Mouse (Mus musculus) liver, embryonic 13.5 days (tissue): ENCODE results near the gene Evi5l. TPM values are rescaled to one million over a fixed set of nuclear protein-coding genes. Genes with fewer than 3 reads are reported as not detected.

ENCODE experiments used
- ATAC-seq: fragments of 200-750 bp; cut with Nextera tagmentation; 2 replicates; pipeline ENCODE4 v1.8.0; 2017; ENCODE audit warnings: low read depth, mild to moderate bottlenecking, moderate number of reproducible peaks, moderate library complexity
- DNase-seq: peaks from one replicate; pipeline ENCODE4 v3.0.0; 2022
- H3K27ac ChIP-seq: fragments of 300-500 bp; sonication (generic); 2 replicates; pipeline ENCODE4 v1.5.1; 2015; ENCODE audit warnings: moderate library complexity, mild to moderate bottlenecking, inconsistent platforms
- H3K27me3 ChIP-seq: fragments of 300-500 bp; sonication (generic); 2 replicates; pipeline ENCODE4 v1.6.1; 2015; ENCODE audit warnings: mild to moderate bottlenecking, inconsistent platforms
- H3K36me3 ChIP-seq: fragments of 300-500 bp; sonication (generic); 2 replicates; pipeline ENCODE4 v1.6.1; 2015; ENCODE audit warnings: mild to moderate bottlenecking, inconsistent platforms
- H3K4me1 ChIP-seq: fragments of 300-500 bp; sonication (generic); replicated peaks from 2 replicates; pipeline ENCODE4 v1.6.1; 2015; ENCODE audit warnings: inconsistent platforms
- H3K4me2 ChIP-seq: fragments of 300-500 bp; sonication (generic); 2 replicates; pipeline ENCODE4 v1.6.1; 2015; ENCODE audit warnings: inconsistent platforms, mild to moderate bottlenecking, moderate library complexity
- H3K4me3 ChIP-seq: fragments of 300-500 bp; sonication (generic); replicated peaks from 2 replicates; pipeline ENCODE4 v1.5.1; 2015; ENCODE audit warnings: mild to moderate bottlenecking, inconsistent platforms
- H3K9ac ChIP-seq: fragments of 300-500 bp; sonication (generic); 2 replicates; pipeline ENCODE4 v1.6.1; 2015; ENCODE audit warnings: mild to moderate bottlenecking, inconsistent platforms
- H3K9me3 ChIP-seq: fragments of 300-500 bp; sonication (generic); replicated peaks from 2 replicates; pipeline ENCODE4 v1.6.1; 2016; ENCODE audit warnings: inconsistent platforms
- WGBS: fragments of 180-500 bp; shearing (Covaris S2); methylation state at CpG from one replicate; pipeline ENCODE4 v1.1.7; 2015; ENCODE audit not compliant: insufficient replicate concordance; 5-methylcytosine and 5-hydroxymethylcytosine counted together
- polyA plus RNA-seq: library from polyadenylated mRNA; unstranded; fragments of >200 nt; fragmentation: Nextera tagmentation; extraction: Ambion mirVana; gene quantifications from 2 replicates; pipeline ENCODE4 v1.2.1, GENCODE M21; 2015

The Evi5l gene
- polyA plus RNA-seq, 1 experiment from 2014 or later = 5.6 TPM

DNA sequence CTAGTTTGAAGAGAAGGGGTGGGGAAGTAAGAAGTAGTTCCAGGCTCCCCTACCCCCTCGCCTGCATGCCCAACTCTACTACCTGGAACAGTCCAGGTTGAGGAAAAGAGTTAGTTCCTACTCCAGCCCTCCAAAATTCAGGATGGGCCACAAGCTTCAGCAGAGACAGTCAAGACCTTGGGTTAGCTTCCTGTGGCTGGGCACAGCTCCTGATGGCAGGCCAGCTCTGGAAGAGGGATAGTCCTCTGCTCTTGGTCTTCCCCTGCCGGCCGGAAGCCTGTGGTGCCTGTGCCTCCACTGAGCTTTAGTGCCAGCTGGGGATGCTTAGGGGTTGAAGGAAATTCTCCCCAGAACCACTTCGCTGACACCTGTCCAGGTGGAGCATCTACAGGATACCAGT, 60.0 kb downstream of the Evi5l start:
- no peaks in the 10 kb centered on the region for H3K36me3 ChIP-seq
- H3K4me3 ChIP-seq = peak overlapping the region; percentile 36
- H3K27ac ChIP-seq = no peak overlapping the region
- 22% methylated on average over 4 of the region's 4 CpGs for WGBS
- H3K9me3 ChIP-seq = no peaks in the 10 kb centered on the region
- DNase-seq (no peak), ATAC-seq (peak; percentile 11; the same call in 1 of the 2 replicates)
- peaks cover 20% of the 10 kb centered on the region for H3K4me1 ChIP-seq
- H3K9ac ChIP-seq = no peak overlapping the region
- peak overlapping the region; percentile 48 for H3K4me2 ChIP-seq
- peaks cover 60% of the 10 kb centered on the region for H3K27me3 ChIP-seq

DNA sequence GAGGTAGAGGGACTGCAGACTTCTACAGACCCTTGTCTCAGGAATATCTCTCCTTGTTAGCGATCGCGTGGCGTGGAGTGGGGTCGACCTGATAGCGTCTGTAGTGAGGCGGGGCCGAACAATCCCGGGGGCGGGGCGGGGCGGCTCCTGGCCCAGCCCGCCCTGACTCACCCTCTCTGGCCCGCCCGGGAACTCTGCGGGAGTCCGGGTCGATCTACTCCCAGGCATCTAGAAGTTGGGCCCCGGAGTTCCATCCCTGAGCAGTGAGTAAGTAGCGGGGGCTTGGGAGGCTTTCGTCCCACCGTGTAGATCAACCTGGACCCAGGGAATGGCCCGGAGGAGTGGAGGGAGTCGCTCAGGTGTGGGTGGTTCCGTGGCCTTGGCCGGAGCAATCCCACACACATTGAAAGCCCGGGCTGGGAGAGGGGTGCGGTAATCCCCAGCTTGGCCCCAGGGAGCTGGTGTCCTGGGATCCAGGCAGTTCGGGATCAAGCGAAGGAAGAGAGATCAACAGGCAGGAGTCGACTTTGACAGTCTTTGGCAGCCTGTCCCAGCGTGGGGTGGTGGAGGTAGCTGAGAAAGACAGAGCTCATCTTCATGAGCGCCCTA, 60.5 kb downstream of the Evi5l start, which contains the start of gene Lrrc8e:
Lrrc8e (plus strand) TSS at position 89 of the 609 bp plus-strand sequence.
- Histone ChIP-seq H3K27ac (no peak within 1 kb of the TSS), H3K4me3 (peak within 1 kb of the TSS; percentile 36), H3K36me3 (no peaks in the 10 kb centered on the region), H3K9ac (peak within 1 kb of the TSS; percentile 26; the same call in 1 of the 2 replicates), H3K9me3 (no peaks in the 10 kb centered on the region), H3K4me2 (peak within 1 kb of the TSS; percentile 48), H3K27me3 (peaks cover 60% of the 10 kb centered on the region), H3K4me1 (peaks cover 23% of the 10 kb centered on the region)
- peak; percentile 72 for ATAC-seq
- DNase-seq = no peak
- WGBS = 8% methylated on average over 33 of the region's 33 CpGs

DNA sequence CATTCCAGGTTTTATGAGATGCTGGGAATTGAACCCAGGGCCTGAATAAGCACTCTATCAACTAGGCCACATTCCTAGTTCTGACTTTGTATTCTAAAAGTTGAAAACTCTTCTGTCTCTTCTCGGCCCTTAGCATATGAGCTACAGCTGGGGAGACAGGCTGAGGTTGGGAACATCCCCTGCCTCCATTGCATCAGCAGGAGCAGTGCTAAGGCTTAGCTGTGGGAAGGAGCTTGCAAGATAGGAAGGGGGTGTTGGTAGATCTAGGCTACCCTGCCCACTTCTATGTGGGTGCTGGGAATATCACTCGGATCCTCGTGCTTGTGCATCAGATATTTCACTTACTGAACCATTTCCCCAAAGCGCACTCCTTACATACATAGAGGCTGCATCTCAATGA, 61.6 kb downstream of the Evi5l start:
- peaks cover 23% of the 10 kb centered on the region for H3K4me1 ChIP-seq
- no peaks in the 10 kb centered on the region for H3K36me3 ChIP-seq
- no peak overlapping the region for H3K4me3 ChIP-seq
- H3K4me2 ChIP-seq = no peak overlapping the region
- H3K9me3 ChIP-seq = no peaks in the 10 kb centered on the region
- no peak for DNase-seq
- no peak for ATAC-seq
- H3K27ac ChIP-seq = no peak overlapping the region
- 64% methylated on average over 4 of the region's 4 CpGs for WGBS
- H3K27me3 ChIP-seq = peaks cover 60% of the 10 kb centered on the region
- no peak overlapping the region for H3K9ac ChIP-seq

DNA sequence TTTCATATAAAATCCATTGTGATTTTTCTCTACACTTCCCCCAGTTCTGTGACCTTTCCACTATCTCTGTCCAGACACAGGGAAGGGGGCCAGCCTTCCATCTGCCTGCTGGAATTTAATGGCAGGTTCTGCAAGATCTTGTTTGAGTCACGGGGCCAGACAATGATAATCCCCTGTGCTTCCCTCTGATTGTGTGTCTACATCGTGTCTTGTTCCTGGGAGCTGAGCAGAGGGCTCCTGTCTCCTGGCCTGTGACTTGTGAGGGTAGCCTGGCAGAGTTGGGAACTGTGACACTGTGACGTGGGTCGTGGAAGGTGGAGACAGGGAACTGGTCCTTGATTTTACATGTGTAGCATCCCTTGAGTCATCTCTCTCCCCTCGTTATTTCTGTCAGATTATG, 63.4 kb downstream of the Evi5l start:
- H3K9ac ChIP-seq = no peak overlapping the region
- no peaks in the 10 kb centered on the region for H3K36me3 ChIP-seq
- DNase-seq = no peak
- no peaks in the 10 kb centered on the region for H3K9me3 ChIP-seq
- H3K4me2 ChIP-seq = no peak overlapping the region
- ATAC-seq = no peak
- H3K4me3 ChIP-seq = no peak overlapping the region
- H3K27me3 ChIP-seq = peaks cover 45% of the 10 kb centered on the region
- peaks cover 23% of the 10 kb centered on the region for H3K4me1 ChIP-seq
- 55% methylated on average over 5 of the region's 5 CpGs for WGBS
- H3K27ac ChIP-seq = no peak overlapping the region

DNA sequence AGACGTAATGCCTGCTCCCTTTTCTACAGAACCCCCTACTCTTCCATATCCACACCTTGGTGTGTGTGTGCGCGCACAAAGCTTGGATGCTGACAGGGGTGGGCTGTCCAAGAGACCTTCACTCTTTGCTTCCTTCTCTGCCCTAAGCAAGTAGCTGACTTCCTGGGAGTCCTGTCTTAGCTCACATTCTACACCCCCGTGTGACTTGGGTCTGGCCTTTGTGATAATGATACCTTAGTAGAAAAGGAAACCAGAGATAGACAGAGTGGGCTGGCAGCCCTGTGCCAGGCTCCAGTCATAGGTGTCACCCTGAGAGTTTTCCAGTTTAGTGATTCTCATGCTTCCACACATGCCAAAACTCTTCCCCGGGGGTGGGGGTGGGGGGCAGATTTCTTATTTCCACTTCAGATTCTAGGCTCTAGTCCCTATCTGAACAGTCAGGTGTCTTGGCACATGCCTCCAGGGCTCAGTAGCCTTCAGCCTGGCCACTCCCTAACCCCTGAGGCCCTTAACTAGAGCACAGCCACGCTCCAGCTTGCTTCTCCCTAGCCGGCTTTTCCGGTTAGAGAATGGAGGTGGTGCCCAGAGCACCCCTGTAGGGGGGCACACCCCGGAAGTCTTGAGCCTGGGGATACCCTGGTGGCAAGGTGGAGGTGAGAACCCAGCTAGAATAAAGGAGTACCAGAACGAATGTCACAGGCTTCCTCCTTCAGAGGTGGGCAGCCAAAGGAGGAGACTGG, 64.4 kb downstream of the Evi5l start:
- no peaks in the 10 kb centered on the region for H3K36me3 ChIP-seq
- no peaks in the 10 kb centered on the region for H3K9me3 ChIP-seq
- no peak overlapping the region for H3K27ac ChIP-seq
- peaks cover 23% of the 10 kb centered on the region for H3K4me1 ChIP-seq
- no peak overlapping the region for H3K4me3 ChIP-seq
- no peak overlapping the region for H3K4me2 ChIP-seq
- ATAC-seq (peak; percentile 52), DNase-seq (no peak)
- H3K27me3 ChIP-seq = peaks cover 40% of the 10 kb centered on the region
- no peak overlapping the region for H3K9ac ChIP-seq
- WGBS = 45% methylated on average over 10 of the region's 10 CpGs

- 18% methylated on average over 15 of the region's 15 CpGs for WGBS
- Histone ChIP-seq H3K4me1 (peaks cover 47% of the 10 kb centered on the region), H3K36me3 (peaks cover 23% of the 10 kb centered on the region), H3K4me2 (peak overlapping the region; percentile 91), H3K9ac (peak overlapping the region; percentile 86), H3K27me3 (peaks cover 5% of the 10 kb centered on the region; the same call in 1 of the 2 replicates), H3K9me3 (no peaks in the 10 kb centered on the region), H3K4me3 (peak overlapping the region; percentile 81), H3K27ac (peak overlapping the region; percentile 97)
- DNase-seq = no peak
- ATAC-seq = no peak; the same call in 1 of the 2 replicates
Observed at GRCm38 (mm10) chr8:4237814-4238433, 71.6 kb downstream of the Evi5l start.

- H3K27ac ChIP-seq = peak within 1 kb of the TSS; percentile 97
- peaks cover 30% of the 10 kb centered on the region for H3K36me3 ChIP-seq
- peak within 1 kb of the TSS; percentile 91 for H3K4me2 ChIP-seq
- under 1% methylated on average over 68 of the region's 71 CpGs for WGBS
- H3K9ac ChIP-seq = peak within 1 kb of the TSS; percentile 86
- peaks cover 47% of the 10 kb centered on the region for H3K4me1 ChIP-seq
- DNase-seq (peak; percentile 98), ATAC-seq (peak; percentile 93)
- no peaks in the 10 kb centered on the region for H3K9me3 ChIP-seq
- H3K4me3 ChIP-seq = peak within 1 kb of the TSS; percentile 81
- peaks cover 5% of the 10 kb centered on the region; the same call in 1 of the 2 replicates for H3K27me3 ChIP-seq
Observed at GRCm38 (mm10) chr8:4238434-4239192, 72.2 kb downstream of the Evi5l start, which contains the start of the genes Map2k7 and Gm49320. Map2k7 (plus strand) TSS chr8:4238740. Gm49320 (plus strand) TSS chr8:4238865.

- peak overlapping the region; percentile 81 for H3K4me3 ChIP-seq
- H3K9ac ChIP-seq = peak overlapping the region; percentile 86
- 8% methylated on average over 19 of the region's 19 CpGs for WGBS
- peaks cover 5% of the 10 kb centered on the region; the same call in 1 of the 2 replicates for H3K27me3 ChIP-seq
- no peaks in the 10 kb centered on the region for H3K9me3 ChIP-seq
- DNase-seq (no peak), ATAC-seq (peak; percentile 45)
- peaks cover 37% of the 10 kb centered on the region for H3K36me3 ChIP-seq
- peak overlapping the region; percentile 91 for H3K4me2 ChIP-seq
- H3K27ac ChIP-seq = peak overlapping the region; percentile 97
- H3K4me1 ChIP-seq = peaks cover 47% of the 10 kb centered on the region
Observed at GRCm38 (mm10) chr8:4239193-4239890, 73.0 kb downstream of the Evi5l start.

DNA sequence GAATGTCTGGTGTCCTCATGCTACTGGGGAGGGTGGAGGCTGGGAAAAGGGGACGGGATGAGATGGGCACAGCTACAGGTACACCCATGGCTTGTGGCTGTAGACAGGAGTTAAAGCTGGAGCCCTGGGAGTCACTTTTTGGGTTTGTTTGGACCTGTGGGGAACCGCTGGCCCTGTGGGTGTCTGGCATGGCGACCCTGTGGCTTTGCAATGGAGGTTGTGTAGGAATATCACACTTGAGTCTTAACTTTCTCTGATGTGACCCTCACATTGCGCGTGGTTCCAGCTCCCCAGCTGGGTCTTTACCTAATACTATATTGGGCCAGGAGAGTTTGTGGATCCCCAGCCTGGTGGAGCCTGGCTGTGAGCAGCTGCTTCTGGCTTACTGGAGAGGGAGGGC, 78.7 kb downstream of the Evi5l start:
- Histone ChIP-seq H3K4me3 (no peak overlapping the region), H3K27me3 (no peaks in the 10 kb centered on the region), H3K27ac (no peak overlapping the region), H3K4me1 (peaks cover 45% of the 10 kb centered on the region), H3K36me3 (peaks cover 87% of the 10 kb centered on the region), H3K4me2 (no peak overlapping the region), H3K9me3 (no peaks in the 10 kb centered on the region), H3K9ac (no peak overlapping the region)
- DNase-seq (no peak), ATAC-seq (no peak)
- WGBS = 88% methylated on average over 5 of the region's 5 CpGs

- Histone ChIP-seq H3K36me3 (peaks cover 84% of the 10 kb centered on the region), H3K4me1 (peaks cover 45% of the 10 kb centered on the region), H3K27ac (no peak overlapping the region), H3K9ac (no peak overlapping the region), H3K4me3 (no peak overlapping the region), H3K9me3 (no peaks in the 10 kb centered on the region), H3K4me2 (no peak overlapping the region), H3K27me3 (no peaks in the 10 kb centered on the region)
- ATAC-seq = no peak
- no peak for DNase-seq
- 87% methylated on average over 13 of the region's 13 CpGs for WGBS
Observed at GRCm38 (mm10) chr8:4245737-4246136, 79.4 kb downstream of the Evi5l start.
